Mouse (Mus musculus) testis, adult 2 months (tissue): ENCODE data around the gene Ppy. TPM values are rescaled to one million over a fixed set of nuclear protein-coding genes. Genes with fewer than 3 reads are reported as not detected.

Experiments
- H3K27ac ChIP-seq: fragments of 200-500 bp; 2 replicates; pipeline ENCODE4 v1.5.1; 2012; ENCODE audit warnings: low read depth, low read length; ENCODE audit not compliant: control insufficient read depth, insufficient read depth
- H3K27me3 ChIP-seq: fragments of 200-500 bp; 2 replicates; pipeline ENCODE4 v1.6.1; 2012; ENCODE audit warnings: mild to moderate bottlenecking, low read length, moderate library complexity; ENCODE audit not compliant: control insufficient read depth, insufficient read depth
- H3K36me3 ChIP-seq: fragments of 200-500 bp; 2 replicates; pipeline ENCODE4 v1.6.1; 2012; ENCODE audit warnings: mild to moderate bottlenecking, low read length; ENCODE audit not compliant: control insufficient read depth, insufficient read depth
- H3K4me1 ChIP-seq: fragments of 200-500 bp; 2 replicates; pipeline ENCODE4 v1.6.1; 2012; ENCODE audit warnings: low read length; ENCODE audit not compliant: control insufficient read depth, insufficient read depth
- H3K4me3 ChIP-seq: fragments of 200-500 bp; 2 replicates; pipeline ENCODE4 v1.5.1; 2012; ENCODE audit warnings: low read depth, mild to moderate bottlenecking, low read length, moderate library complexity, mixed read lengths; ENCODE audit not compliant: control insufficient read depth
- CTCF ChIP-seq: fragments of 200-500 bp; IDR thresholded peaks from 2 replicates; pipeline ENCODE4 v1.5.1; 2012; ENCODE audit warnings: low read depth, mild to moderate bottlenecking, inconsistent platforms, low read length, moderate library complexity; ENCODE audit not compliant: control insufficient read depth, insufficient read depth, insufficient replicate concordance
- POLR2A ChIP-seq: fragments of 200-500 bp; IDR thresholded peaks from 2 replicates; pipeline ENCODE4 v1.6.1; 2012; ENCODE audit warnings: low read depth, mild to moderate bottlenecking, inconsistent platforms, low read length, moderate library complexity; ENCODE audit not compliant: control insufficient read depth
- polyA plus RNA-seq: library from polyadenylated mRNA; depleted of rRNA; stranded (reverse); fragments of >200 nt; gene quantifications from 2 replicates; pipeline ENCODE4 v1.2.3, GENCODE M21; 2012

The Ppy gene
- polyA plus RNA-seq, 1 experiment, result not detected

GRCm38 (mm10) chr11:102087931-102088898, 12.9 kb downstream of the Ppy start, which contains the start of gene Mpp2:
TSS of gene Mpp2 (minus strand) at chr11:102088515.
- no peak for TF ChIP-seq POLR2A
- no peak for TF ChIP-seq CTCF
- no peak within 1 kb of the TSS for H3K27ac ChIP-seq
- H3K27me3 ChIP-seq, result peaks cover 9% of the 10 kb centered on the region
- peak within 1 kb of the TSS; percentile 68 for H3K4me3 ChIP-seq
- peaks cover 20% of the 10 kb centered on the region for H3K4me1 ChIP-seq
- no peaks in the 10 kb centered on the region for H3K36me3 ChIP-seq

- peaks cover 9% of the 10 kb centered on the region for H3K27me3 ChIP-seq
- peak overlapping the region; percentile 68 for H3K4me3 ChIP-seq
- no peak for TF ChIP-seq CTCF
- no peak for TF ChIP-seq POLR2A
- no peak overlapping the region for H3K27ac ChIP-seq
- no peaks in the 10 kb centered on the region for H3K36me3 ChIP-seq
- H3K4me1 ChIP-seq, result peaks cover 28% of the 10 kb centered on the region
These were observed 13.9 kb downstream of the Ppy start for GRCm38 (mm10) chr11:102087081-102087751.

DNA sequence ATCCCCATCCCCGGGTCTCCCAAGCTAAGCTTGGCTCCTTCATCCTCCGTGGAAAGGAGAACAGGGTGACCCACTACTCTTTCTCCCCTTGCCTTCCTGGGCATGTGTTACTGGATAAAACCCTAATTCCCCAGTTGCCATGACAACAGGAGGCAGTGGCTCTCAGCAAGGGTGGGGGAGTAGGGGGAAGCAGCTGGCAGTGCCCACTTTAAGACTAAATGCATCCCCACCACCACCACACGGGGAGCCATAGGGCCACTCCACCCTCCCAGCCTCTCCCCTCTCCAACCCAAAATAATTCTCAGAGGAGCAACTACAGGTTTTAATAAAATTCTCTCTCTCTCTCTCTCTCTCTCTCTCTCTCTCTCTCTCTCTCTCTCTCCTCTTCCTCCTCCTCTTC, 14.8 kb downstream of the Ppy start:
- Histone ChIP-seq H3K4me1 (peaks cover 32% of the 10 kb centered on the region), H3K4me3 (no peak overlapping the region), H3K27ac (no peak overlapping the region), H3K27me3 (peaks cover 9% of the 10 kb centered on the region), H3K36me3 (no peaks in the 10 kb centered on the region)
- TF ChIP-seq CTCF (no peak), POLR2A (no peak)

DNA sequence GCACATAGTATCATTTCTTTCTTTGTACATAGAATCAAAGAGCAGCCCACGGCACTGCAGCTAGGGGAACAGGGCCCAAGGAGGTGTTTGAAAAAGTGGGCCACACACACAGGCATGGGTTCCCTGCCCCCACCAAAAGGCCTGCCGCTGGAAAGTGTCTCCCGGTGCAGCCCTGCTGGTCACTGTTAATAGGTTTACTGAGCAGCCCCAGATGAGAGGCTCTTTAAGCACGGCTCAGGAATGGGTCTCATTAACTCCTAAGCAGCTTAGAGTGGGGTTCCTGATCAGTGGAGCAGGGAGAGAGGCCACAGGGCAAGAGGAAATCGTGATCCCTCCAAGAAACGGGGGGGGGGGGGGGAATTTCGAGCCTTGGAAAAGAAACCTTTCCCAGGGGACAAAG, 17.0 kb downstream of the Ppy start:
- Histone ChIP-seq H3K36me3 (no peaks in the 10 kb centered on the region), H3K27ac (no peak overlapping the region), H3K4me1 (peaks cover 32% of the 10 kb centered on the region), H3K27me3 (peaks cover 8% of the 10 kb centered on the region), H3K4me3 (no peak overlapping the region)
- TF ChIP-seq CTCF (no peak), POLR2A (no peak)

- Histone ChIP-seq H3K27ac (no peak overlapping the region), H3K4me3 (no peak overlapping the region), H3K27me3 (peaks cover 2% of the 10 kb centered on the region; the same call in 1 of the 2 replicates), H3K36me3 (no peaks in the 10 kb centered on the region), H3K4me1 (peaks cover 28% of the 10 kb centered on the region)
- TF ChIP-seq POLR2A (no peak), CTCF (no peak)
These were observed 17.9 kb downstream of the Ppy start for GRCm38 (mm10) chr11:102083193-102083592.

- H3K27me3 ChIP-seq, result no peaks in the 10 kb centered on the region
- H3K36me3 ChIP-seq, result no peaks in the 10 kb centered on the region
- H3K27ac ChIP-seq, result no peak overlapping the region
- H3K4me3 ChIP-seq, result peak overlapping the region; percentile 53
- TF ChIP-seq CTCF (no peak), POLR2A (no peak)
- H3K4me1 ChIP-seq, result peaks cover 22% of the 10 kb centered on the region
These were observed 18.8 kb downstream of the Ppy start for GRCm38 (mm10) chr11:102082322-102082721.

GRCm38 (mm10) chr11:102073722-102074121, 27.4 kb downstream of the Ppy start:
- Histone ChIP-seq H3K36me3 (no peaks in the 10 kb centered on the region), H3K27ac (no peak overlapping the region), H3K4me1 (no peaks in the 10 kb centered on the region), H3K27me3 (no peaks in the 10 kb centered on the region), H3K4me3 (no peak overlapping the region)
- TF ChIP-seq CTCF, result no peak
- no peak for TF ChIP-seq POLR2A
